Mouse (Mus musculus) thymus, postnatal 0 days (tissue): Measurements from ENCODE around the gene Hoxa9. TPM values are rescaled to one million over a fixed set of nuclear protein-coding genes. Genes with fewer than 3 reads are reported as not detected.

ENCODE experiments used
- DNase-seq: peaks from one replicate; pipeline ENCODE4 v3.0.0-alpha.2; 2015; ENCODE audit warnings: low spot score
- polyA plus RNA-seq: library from polyadenylated mRNA; unstranded; fragments of >200 nt; fragmentation: Nextera tagmentation; extraction: Ambion mirVana; gene quantifications from 2 replicates; pipeline ENCODE4 v1.2.1, GENCODE M21; 2015

The Hoxa9 gene
- polyA plus RNA-seq, 1 experiment from 2014 or later = 0.81 TPM

GRCm38 (mm10) chr6:52245040-52245756 lies 14.3 kb upstream of the Hoxa9 start:
- DNase-seq = no peak

GRCm38 (mm10) chr6:52244471-52245039 lies 13.7 kb upstream of the Hoxa9 start:
- no peak for DNase-seq

DNA sequence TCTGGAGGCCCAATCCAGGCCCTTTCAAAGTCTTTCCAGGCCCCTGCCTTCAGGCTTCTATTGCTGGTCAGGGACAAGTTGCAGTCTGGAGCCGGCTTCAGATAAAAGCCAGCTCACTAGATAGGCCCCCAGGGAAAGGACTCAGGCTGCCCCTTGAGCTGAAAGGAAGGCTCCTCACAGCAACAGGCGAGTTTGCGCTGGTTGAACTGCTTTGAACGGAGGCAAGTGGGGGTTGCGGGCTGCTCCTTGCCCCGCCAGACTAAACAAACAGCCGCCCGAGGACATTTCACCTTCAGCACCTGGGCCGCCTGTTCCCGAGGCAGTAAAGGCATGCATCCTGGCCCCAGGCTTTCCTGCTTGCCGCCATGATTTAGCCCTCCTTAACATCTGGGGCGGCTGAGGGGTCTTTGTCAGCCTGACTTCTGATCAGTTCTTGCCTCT lies 12.8 kb upstream of the Hoxa9 start:
- no peak for DNase-seq

DNA sequence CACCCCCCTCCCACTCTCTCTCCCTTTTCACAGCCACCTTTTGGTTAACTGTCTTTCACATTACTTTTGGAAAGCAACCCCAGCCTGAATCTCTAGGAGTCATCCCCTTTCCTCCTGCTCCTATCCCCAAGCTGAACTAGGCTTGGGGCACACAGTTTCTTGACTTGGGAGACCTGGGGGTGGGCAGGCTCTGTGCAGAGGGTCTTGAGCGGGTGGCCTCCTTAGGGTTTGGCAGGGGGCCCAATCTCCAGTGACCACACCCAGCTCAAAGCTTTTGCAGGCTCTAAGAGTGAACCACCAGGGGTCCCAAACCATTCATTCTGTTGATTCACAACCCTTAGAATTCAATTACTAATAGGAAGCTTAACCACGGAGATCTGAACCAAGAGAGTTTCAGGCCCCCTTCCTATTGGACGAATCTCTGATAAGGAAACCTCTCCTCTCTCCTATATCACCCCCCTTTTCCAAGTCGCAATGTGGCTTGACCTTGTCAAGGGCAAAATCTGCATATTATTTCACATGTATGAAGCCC lies 12.0 kb upstream of the Hoxa9 start:
- no peak for DNase-seq

- DNase-seq = no peak
Measured at GRCm38 (mm10) chr6:52241001-52241621, 10.2 kb upstream of the Hoxa9 start.

GRCm38 (mm10) chr6:52240389-52241000 lies 9.6 kb upstream of the Hoxa9 start, which contains the start of gene Hoxa10:
Hoxa10 (minus strand) TSS chr6:52240854.
- DNase-seq = peak; percentile 74

DNA sequence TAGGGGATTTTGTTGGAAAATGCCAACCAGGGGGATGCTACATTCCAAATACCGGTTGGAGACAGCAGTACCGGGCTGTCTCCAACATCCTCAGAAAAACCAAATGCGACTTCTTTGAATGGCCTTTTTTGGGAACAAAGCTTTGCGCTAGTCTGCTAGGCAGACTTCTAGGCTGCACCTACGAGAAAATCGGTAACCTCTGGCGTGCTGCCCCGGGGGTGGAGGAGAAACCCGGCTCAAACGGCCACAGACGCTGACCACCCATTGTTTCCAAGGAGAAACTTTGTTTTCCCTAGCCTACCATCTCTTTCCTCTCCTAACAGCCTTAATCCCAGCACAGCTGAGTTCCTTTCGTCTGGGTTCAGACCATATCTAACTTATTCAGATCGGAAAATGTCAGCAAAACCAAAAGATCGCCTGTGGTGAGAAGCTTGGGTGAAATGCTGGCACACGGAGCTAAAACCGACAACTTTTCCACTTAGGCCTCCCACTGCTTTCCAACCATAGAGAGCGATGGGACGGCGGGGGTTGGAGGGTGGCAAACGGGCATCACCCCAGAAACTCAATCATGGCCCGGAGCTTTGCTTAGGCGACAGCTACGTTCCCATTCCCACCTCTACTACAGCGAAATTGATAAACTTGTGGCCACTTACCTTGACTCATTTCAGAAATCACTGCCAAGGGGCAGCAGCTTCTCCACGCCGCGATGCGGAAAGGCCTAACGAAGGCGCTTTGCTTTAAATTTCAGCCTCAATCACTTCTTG lies 8.9 kb upstream of the Hoxa9 start:
- DNase-seq = no peak

DNA sequence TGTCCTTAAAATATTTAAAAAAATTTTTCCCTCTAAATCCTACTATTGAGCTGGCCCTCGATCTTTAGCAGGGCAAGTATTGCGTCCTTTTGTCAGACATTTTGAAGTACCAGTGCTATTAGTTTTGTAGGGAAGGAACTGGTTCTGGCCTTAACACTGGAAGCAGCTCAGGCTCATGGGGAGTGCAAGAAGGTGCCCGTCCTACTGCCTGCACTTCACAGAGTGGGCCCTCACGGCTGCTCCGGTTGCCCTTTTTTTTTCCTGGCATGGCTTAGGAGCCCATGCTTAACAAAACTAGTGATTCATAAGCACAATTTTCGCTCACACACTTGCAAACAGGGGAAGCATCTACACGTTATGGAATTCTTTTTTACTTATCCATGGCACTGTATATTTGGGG lies 8.1 kb upstream of the Hoxa9 start:
- no peak for DNase-seq

DNA sequence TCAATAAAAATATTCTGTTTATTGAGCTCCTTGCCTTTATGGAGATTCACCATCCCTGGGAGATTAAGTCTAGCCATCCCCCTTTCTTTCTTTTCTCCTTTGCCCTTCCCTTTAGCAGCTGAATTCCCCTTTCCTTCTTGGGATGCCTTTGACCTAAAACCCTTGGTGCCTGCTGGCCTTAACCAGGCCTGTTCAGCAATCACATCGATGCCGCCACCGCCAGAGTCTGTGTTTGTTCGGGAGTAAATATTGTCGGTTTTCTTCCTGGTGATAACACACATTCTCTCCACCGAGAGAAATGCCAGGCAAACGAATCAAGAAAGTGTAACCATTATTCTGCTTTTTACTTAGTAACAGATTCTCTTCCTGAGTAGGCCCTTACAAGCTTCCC lies 7.3 kb upstream of the Hoxa9 start:
- DNase-seq = no peak

DNA sequence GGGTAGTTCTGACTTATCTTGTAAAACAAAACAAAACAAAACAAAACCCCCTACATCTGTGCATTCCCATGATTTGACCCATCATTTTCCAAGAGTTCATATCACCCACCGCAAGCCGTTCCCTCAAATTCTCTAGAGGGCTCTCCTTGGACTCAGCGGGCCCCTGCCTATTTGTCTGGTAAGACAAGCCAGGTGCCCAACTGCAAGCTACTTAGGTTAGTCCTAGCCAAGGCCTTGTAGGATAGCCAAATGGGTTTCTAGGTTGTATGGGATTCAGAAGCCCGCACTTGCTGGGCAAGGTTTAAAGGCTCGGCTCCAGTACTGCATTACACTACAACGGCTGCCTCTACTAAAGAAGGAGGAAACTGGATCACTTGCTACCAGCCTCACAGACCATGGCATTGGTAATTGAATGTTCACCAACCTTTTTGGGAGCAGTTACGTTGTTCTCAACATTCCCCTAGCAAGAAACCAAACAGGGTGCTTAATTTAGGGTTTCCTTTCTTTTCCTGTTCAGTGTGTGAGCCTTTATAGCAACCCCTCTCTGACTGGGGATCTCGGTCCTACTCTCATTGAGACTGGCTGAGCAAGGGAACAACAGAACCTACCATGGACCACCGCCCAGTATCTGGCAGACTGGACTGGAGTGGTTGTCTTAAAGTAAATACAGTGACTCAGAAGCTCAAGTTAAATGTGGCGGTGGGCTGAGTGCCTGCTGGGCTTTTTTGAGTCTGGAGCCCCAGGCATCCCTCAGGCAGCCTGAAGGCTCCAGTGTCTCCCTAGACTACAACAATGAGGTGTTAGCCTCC lies 6.7 kb upstream of the Hoxa9 start:
- no peak for DNase-seq

- DNase-seq = no peak
Measured at GRCm38 (mm10) chr6:52236806-52237205, 5.9 kb upstream of the Hoxa9 start.

GRCm38 (mm10) chr6:52235866-52236265 lies 5.0 kb upstream of the Hoxa9 start:
- no peak for DNase-seq

DNA sequence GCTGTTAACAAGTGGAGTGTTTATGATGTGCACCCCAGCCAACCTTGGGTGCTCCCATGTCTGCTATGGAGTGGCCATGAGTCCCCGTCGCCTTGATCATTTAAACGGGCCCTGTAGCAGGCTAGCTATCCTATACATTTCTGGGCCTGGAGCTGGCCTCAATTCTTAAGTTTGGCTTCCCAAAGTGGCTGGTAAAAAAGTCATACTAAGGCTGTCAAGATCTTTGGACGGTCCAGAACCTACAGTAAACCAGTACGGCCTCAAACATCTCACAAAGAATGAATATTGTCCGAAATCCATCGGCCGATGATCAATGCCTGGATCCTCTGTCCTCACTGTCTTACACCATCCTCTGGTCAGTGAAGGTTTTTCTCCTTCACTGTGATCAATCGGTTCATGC lies 4.4 kb upstream of the Hoxa9 start:
- no peak for DNase-seq

- DNase-seq = no peak
Measured at GRCm38 (mm10) chr6:52234428-52235140, 3.7 kb upstream of the Hoxa9 start.

DNA sequence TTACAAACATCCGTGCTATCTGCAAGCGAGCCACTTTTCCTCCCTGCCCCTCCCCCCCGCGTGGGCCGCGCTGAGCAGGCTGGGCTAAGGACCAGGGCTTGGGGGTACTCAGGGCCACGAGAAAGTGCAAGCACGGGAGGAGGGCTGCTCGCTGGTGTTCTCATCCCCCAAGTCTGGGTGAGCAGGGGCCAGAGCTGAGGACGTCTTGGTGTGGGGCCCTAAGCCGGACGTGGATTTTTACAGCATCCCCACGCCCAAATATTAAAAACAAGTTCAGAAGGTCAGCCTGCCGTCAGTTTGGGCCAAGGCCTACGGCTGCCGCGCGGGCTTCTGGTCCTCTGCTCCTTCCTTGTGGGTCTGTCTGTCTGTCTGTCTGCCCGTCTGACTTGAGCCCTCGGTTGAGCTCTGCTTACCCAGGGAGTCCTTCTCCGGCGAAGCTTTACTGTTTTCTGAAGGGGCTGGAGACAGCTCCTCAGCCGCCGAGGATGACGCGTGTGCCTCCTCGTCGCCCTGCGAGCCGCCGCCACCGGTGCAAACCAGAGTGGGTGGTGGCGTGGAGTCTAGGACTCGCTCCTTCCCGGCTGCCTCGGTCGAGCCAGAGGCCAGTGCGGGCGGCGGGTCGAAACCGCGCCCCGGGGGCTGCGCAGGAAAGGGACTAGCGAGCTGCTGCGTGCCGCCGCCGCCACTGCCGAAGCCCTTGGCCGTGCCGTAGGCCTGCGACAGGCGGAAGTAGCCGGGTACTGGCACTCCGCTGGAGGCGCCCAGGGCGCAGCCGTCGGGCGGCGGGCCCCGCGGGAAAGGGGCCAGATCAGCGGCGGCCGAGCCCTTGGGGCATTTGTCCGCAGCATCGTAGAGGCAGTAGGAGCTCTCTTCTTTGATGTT lies 2.9 kb upstream of the Hoxa9 start:
- DNase-seq = no peak

GRCm38 (mm10) chr6:52232984-52233545 lies 2.2 kb upstream of the Hoxa9 start:
- no peak for DNase-seq

DNA sequence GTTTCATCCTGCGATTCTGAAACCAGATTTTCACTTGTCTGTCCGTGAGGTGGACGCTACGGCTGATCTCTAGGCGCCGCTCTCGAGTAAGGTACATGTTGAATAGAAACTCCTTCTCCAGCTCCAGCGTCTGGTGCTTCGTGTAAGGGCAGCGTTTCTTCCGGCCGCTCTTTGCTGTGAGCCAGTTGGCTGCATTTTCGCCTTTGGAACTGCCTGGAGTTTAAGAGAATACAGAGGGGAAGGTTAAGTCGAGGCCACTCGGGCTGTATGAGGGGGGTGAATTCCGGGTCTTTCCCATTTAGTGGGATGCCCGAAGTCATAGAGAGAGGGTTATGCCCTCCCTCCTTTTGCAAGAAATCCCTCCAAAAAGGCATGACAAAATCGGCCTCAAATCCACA lies 1.7 kb upstream of the Hoxa9 start:
- no peak for DNase-seq

DNA sequence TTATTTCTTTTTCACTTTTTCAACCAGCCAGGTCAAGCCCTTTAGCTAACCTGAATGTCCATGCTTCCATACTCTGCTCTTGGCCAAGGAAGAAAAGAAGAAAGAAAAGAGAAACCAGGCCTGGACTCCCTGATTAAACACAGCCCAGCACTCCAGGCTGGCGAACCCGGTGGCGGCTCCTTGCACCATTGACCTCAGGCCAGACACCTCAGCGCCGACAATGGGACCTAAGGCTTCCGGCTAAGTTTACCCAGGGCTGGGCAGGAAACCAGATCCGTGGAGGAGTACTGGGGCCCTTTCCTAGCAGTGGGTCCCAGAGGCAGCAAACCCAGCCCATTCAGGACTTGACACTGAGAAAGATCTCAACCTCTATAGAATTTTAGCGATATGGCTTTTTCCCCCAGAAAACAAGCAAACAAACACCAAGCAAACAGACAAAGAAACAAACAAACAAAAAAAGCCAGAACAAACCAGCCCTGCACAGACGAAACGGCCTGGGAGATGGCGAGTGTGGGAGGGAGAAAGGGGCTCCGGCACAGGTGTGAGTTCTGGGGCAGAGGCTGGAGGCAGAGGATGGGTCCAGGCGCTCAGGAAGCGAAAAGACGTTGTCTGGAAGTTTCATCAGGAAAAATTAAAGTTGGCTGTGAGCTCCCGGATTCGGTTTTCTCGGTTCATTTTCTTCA lies 1.1 kb upstream of the Hoxa9 start:
- no peak for DNase-seq
